Mouse (Mus musculus) layer of hippocampus, adult 9-11 months (tissue): Measurements from ENCODE around the gene Olfr707.
"Not testable (repeated sequence)": the region's sequence is repeated elsewhere in the genome, so short reads cannot be mapped to it uniquely, and the experiment has no call there.

Source experiments
- DNase-seq: peaks from one replicate; pipeline ENCODE4 v3.0.0; 2022

Olfr707 gene

DNA sequence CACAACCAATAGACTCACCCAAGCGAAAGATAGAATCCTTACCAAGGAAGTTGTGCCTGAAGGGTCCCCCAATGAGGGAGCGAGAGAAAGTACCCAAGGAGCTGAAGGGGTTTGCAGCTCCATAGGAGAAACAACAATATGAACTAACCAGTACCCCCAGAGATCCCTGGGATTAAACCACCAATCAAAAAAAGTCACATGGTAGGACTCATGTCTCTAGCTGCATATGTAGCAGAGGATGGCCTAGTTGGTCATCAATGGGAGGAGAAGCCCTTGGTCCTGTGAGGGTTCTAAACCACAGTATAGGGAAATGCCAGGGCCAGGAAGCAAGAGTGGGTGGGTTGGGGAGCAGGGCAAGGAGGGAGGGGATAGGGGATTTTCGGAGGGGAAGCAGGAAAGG lies at the start of gene Olfr707:
TSS of gene Olfr707 (minus strand) at position 101 of the 400 bp plus-strand sequence.
- not testable (repeated sequence) for DNase-seq

DNA sequence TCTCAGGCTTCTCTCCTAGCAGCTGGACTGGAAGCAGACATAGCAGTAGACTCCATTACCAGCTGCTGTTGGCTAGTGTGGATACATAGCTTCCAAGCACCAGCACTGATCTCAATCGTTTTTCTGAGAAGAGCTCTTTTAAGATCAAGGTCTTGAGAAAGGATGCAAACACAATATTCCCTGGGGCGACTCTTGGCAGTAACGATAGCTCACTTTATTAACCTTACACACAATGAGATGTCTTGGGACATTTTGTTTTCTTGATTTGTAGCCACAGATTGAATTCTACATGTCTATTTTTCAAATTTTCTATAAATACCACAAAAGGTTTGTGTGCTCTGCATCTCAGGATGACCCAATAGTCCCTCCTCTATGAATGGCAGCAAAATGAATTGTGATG lies 47.2 kb upstream of the Olfr707 start, which contains the start of gene Olfr710:
TSS of gene Olfr710 (minus strand) at position 101 of the 400 bp plus-strand sequence.
- no peak for DNase-seq

DNA sequence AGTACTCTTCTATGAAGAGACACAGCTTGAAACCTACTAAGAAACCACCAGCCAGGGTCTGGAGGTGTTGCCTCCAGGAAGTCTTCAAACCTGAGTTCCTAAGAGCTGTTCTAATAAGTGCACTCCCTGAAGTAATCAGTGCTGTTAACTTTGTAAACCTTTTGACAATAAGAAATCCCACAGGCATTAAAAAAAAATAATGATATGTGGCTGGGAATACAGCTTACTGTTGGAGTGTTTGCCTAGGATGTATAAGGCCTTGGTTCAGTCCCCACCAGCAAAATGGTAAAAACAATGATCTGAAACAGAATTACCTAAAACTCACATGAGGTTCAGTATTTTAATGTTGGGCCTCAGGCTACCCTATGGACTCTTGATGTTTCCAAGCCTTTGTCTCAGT lies 31.1 kb upstream of the Olfr707 start, which contains the start of gene Olfr709-ps1:
TSS of gene Olfr709-ps1 (minus strand) at position 101 of the 400 bp plus-strand sequence.
- no peak for DNase-seq

DNA sequence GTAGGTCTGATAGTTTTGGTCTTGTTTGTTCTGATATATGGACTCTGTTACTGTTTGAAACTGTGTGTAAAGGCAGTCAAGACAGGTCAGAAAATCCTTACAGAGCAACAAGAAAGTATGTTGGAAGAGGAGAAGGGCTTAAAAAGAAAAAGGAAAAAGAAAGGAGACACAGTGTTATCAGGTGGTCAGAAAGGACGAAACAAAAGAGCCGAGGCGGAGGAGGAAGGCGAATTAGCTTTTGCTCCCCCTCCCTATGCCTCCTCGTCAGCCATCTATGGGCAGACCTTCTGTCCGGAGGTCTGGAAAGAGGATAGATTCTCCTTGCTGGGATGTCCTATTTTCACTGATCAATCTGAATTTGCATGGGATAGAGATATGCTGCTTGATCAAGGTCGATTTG lies 19.9 kb upstream of the Olfr707 start:
- DNase-seq, result not testable (repeated sequence)

DNA sequence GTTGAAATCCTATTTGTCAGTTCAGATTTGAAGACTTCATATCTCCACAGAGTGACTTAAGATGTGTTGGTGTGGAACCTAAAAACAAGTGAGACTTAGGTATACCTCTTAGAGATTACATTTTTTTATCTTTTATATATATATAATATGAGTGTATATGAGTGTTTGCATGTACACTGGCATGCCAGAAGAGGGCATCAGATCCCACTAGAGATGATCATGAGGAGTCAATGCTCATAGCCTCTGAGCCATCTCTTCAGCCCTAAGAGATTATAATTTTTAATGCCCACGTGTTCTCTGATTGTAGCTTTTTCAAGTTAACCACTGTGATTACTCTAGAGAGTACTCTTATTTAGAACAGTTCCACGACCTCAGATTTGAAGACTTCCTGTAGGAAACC lies 6.6 kb upstream of the Olfr707 start, which contains the start of gene Olfr1532-ps1:
TSS of gene Olfr1532-ps1 (plus strand) at position 326 of the 400 bp plus-strand sequence.
- no peak for DNase-seq

DNA sequence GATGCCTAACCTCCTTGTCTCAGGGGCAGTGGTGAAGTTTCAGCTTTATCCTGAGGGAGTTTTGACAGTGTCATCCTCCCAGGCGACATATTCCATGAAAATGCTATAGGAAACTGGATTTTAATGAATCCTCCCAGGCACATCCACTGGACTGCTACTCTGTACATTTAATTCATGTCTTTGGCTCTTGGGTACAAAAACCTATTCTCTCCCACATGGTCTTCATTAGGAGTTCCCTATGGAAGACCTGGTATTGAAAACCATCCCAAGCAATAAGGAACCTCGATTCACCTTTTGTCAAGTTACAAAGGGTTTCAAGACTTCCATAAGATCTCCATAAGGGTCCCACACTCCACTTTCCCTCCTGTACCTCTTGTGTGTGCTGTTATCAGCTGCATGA lies 13.0 kb downstream of the Olfr707 start, which contains the start of gene Olfr706:
TSS of gene Olfr706 (minus strand) at position 101 of the 400 bp plus-strand sequence.
- DNase-seq, result no peak

DNA sequence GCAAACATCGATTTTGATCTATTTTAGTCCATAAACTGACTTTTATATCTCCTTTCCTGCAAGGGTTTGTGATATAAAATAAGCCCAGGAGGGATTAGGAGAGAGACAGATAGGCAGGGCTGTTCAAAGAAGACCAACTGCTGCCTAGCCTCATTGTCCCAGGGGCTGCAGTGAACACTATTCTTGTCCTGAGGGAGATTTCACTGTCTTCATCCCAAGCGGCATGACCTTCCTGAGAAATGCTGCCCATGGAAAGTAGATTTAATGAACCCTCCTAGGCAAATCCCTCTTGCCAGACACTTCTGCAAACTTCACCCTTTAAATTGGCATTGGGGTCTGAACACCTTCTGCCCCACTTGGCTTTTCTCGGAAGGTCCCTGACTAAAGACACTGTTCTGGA lies 24.2 kb downstream of the Olfr707 start, which contains the start of gene Olfr705:
TSS of gene Olfr705 (minus strand) at position 101 of the 400 bp plus-strand sequence.
- DNase-seq, result no peak

DNA sequence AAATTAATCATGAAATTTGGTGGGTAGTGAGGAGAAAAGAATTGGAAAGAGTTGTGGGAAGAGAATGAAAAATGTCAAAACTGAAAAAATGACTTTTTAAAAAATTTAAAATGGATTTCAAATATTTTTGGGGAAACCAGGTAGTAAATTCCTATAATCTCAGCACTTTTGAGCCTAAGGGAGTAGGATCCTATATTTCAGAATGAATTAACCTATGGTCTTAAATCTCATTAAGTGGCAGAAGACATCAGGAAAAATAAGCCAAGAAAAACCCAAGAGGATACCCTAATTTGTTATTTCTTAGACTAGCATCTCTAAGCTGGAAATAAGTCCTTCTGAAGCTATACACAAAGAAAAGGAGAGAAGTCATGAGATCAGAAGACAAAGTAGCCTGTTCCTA lies 38.2 kb downstream of the Olfr707 start, which contains the start of gene Olfr704:
TSS of gene Olfr704 (plus strand) at position 301 of the 400 bp plus-strand sequence.
- no peak for DNase-seq

DNA sequence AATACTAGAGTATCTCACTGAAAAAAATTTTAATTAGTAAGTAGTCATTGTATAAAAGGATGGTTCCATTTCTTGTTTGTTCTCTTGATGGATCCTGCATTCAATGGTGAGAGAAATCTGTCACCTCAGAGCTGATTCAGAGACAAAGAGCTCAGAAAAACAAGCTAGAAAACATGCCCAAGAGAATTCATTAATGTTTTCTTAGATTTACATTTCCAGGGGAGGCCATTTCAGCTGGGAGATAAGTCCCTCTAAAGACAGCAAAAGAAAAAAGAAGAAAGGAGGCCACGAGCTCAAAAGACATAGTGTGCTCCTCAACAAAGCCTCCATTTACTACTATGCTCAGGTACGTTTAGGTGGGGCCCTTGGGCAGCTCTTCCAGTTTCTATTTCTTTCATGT lies 58.0 kb downstream of the Olfr707 start, which contains the start of gene Olfr703:
TSS of gene Olfr703 (plus strand) at position 301 of the 400 bp plus-strand sequence.
- no peak for DNase-seq
